Mouse (Mus musculus): Measurements from ENCODE around the gene 4921517D22Rik. TPM values are rescaled to one million over a fixed set of nuclear protein-coding genes. Genes with fewer than 3 reads are reported as not detected.

Gene 4921517D22Rik
- total RNA-seq, 4 experiments from 2014 or later = not detected

DNA sequence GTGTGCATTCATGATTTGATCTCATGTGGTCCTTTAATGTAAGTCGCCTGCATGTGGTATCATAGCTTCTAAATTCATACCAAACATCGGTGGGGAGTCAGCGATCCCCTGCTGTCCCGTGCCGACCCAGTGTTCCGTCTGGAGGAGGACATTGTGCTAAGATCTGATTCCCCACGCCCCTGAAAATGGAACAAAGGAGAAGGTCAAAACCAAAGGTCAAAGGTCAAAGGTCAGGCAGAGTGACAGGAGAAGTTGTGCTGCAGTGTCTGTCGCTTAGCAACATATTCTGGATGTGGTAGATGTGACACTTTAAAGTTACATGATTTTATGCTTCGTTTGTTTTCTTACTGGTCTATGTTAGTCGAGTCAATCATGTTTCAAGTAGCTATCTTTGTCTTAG is 2.4 kb downstream of the 4921517D22Rik start:
- DNase-seq (ENCODE audit: low spot score) = no peak

GRCm38 (mm10) chr13:59690576-59690975 is 3.3 kb downstream of the 4921517D22Rik start:
- DNase-seq (ENCODE audit: low spot score) = no peak

DNA sequence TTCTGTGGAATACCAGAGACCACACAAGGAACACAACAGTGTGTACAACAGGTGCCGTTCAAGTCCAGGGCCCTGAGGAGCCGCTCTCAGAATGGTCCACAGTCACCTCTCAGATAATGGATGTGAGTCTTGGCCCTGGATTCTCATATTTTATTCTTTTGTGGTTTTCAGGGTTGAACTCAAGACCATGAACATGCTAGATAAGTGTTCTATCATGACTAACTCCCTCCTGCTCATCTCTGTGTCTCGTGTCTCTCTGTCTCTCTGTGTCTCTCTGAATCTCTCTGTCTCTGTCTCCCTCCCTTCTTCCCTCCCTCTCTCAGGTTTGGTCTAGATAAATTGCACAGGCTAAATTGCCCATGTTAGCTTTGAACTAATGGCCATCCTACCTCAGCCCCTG is 4.1 kb downstream of the 4921517D22Rik start:
- DNase-seq (ENCODE audit: low spot score) = no peak

GRCm38 (mm10) chr13:59689313-59689712 is 4.6 kb downstream of the 4921517D22Rik start:
- no peak for DNase-seq (ENCODE audit: low spot score)

- DNase-seq (ENCODE audit: low spot score) = peak; percentile 9
Observed at GRCm38 (mm10) chr13:59688338-59688770, 5.6 kb downstream of the 4921517D22Rik start.

- DNase-seq (ENCODE audit: low spot score) = no peak
Observed at GRCm38 (mm10) chr13:59685236-59685635, 8.7 kb downstream of the 4921517D22Rik start.

- no peak for DNase-seq (ENCODE audit: low spot score)
Observed at GRCm38 (mm10) chr13:59682629-59683028, 11.3 kb downstream of the 4921517D22Rik start.

DNA sequence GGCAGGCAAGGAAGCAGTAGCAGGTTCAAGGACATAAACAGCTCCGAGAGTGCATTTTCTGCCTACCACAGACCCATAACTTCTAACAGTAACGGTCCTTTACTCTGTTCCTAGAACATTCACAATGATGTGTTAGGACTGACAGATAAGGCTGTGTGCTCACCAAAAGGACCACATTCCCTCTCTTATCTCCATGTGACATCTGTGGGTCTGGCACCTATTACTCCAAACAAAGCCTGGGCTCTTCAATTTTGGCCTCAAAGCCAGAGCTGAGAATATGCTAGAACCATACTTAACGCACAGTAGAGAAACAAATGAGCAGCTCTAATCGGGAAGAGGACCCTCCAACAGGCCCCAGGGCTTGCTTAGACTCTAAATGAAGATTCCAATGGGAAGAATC is 14.0 kb downstream of the 4921517D22Rik start:
- no peak for DNase-seq (ENCODE audit: low spot score)

GRCm38 (mm10) chr13:59679306-59679705 is 14.6 kb downstream of the 4921517D22Rik start:
- no peak for DNase-seq (ENCODE audit: low spot score)

GRCm38 (mm10) chr13:59676316-59677229 is 17.3 kb downstream of the 4921517D22Rik start:
- no peak for DNase-seq (ENCODE audit: low spot score)

DNA sequence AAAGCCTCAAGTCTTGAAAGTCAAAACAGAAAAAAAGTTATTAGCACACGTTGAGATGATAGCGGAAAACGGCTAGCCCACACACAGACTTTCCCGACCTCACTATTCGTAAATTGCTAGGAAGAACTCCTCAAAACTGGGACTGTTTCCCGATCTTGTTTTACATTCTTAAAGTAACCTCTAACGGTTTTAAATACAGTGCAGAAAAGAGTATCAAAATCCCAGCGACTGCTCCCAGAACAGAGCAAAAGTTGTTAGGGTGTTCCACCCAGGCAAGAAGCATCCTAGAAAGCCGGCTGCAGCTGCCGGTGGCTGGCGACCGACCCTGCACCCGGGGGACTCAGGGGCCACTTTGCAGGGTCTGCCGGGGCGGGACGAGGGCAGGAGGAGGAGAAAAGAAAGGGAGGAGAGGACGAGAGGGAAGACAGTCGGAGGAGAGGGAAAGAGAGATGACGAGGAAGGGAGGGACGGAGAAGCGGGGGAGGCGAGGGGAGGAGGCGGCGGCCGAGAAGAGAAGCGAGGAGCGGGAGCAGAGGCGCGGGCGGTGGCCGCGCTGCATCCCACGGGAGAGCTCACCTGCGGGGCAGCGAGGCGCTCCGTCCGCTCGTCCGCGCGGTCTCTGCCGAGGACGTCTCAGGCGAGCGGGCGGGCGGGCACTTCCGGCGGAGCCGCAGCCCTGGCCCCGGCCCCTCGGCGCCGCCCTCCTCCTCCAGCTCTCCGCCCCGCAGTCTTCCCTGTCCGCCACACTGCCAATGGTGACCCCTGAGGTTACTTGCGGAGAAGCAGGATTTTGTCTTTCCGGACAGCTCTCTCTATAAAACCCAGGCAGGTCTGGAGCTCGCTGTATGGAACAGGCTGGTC is 18.5 kb downstream of the 4921517D22Rik start, which contains the start of gene Golm1:
TSS of gene Golm1 (minus strand) at position 661 of the 861 bp plus-strand sequence.
- DNase-seq (ENCODE audit: low spot score) = peak; percentile 34

DNA sequence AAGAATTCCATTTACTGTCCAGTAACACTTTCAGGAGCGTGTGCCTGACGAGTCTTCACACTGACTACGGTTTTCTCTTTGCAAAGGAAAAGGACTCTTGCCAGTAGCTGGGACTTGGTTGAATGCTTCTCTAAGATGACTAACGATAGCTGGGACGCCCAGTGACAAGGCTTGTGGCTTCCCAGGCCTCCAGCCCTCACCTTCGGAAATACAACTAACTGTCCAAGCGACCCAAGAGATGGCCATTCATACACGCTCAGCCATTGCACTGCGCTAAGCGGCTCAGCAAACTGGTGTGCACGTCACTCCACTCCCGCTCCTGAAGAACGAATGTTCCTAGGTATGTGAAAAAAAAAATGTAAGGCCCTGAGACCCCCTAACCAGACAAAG is 19.2 kb downstream of the 4921517D22Rik start:
- DNase-seq (ENCODE audit: low spot score) = no peak

- DNase-seq (ENCODE audit: low spot score) = no peak
Observed at GRCm38 (mm10) chr13:59674215-59674614, 19.7 kb downstream of the 4921517D22Rik start.

DNA sequence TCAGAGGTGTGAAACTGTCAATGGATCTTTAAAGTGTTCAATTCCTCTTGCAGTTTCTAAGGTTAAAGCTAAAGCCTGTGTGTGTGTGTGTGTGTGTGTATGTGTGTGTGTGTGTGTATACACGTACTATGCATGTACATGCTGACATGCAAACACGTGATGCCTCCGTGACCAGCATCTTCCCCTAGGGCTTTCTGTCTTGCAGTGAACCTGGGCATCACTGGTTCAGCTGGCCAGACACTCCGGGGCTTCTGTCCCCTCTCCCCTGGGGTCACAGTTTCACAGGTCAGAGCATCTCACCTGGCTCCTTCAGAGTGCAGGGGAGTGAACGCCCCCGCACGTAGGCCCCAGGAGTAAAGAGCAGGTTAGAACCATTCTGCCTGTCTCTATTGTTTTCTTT is 20.3 kb downstream of the 4921517D22Rik start:
- DNase-seq (ENCODE audit: low spot score) = no peak

DNA sequence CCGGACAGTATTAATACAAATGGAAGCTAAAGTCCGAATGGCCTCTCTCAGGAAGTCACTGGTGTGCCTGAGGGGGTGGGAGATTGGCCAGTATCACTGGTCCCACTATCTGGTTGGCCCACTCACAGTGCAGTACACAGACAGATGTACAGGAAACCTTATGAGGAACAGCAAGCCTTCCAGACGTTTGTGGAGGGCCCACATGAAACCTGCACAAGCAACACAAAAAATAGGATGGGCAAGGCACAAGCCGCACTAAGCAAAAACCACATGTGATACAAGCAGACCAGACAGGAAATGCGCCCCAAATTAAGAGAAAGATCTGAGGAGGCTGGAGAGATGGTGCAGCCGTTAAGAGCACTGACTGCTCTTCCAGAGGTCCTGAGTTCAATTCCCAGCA is 21.7 kb downstream of the 4921517D22Rik start:
- DNase-seq (ENCODE audit: low spot score) = no peak

DNA sequence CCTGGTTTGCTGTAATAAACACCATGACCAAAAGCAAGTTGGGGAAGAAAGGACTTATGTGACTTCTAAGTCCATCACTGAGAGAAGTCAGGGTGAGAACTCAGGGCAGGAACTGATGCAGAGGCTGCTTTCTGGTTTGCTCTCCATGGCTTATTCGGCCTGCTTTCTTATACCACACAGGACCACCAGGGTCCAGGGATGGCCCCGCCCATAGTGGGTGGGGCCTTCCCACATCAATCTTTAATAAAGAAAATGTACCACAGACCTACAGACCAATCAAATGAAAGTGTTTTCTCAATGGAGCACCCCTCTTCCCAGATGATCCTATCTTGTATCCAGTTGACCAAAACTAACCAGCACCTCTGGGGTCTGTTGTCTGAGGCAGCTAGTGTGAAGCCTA is 22.4 kb downstream of the 4921517D22Rik start:
- no peak for DNase-seq (ENCODE audit: low spot score)

DNA sequence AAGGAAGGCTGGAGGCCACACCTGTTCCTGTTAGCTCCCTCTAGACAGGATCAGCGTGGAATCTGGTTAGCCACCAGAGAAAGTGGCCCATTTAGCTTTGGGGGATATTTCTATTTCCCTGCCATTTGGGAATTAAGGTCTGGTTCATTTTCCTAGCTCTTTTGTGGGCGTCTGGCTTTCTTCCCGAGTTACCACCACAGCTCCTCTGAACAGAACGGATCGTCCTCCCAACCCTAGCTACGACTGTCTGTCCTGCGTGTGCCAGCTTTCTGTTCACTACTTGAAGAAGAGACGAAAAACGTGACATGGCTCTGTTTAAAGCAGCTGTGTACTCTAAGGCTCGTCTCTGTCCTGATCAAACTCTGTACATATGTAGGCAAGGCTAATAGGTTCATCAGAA is 24.0 kb downstream of the 4921517D22Rik start:
- DNase-seq (ENCODE audit: low spot score) = no peak

- DNase-seq (ENCODE audit: low spot score) = peak; percentile 66
Observed at GRCm38 (mm10) chr13:59668501-59669093, 25.3 kb downstream of the 4921517D22Rik start.

DNA sequence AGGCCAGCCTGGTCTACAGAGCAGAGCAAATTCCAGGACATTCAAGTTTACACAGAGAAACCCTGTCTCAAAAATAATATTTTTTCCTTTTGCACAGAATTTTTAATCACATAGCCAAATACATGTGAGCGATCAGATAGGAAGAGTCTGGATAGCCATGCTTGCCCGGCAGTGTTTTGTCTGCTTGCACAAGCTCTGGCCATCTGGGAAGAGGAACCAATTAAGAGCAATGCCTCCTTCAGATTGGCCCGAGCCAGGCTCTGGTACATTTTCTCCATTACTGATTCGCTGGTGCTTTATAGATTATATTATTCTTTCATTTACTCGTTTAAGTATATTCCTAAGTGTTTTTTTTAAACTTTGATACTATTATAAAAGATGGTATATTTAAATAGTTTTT is 26.1 kb downstream of the 4921517D22Rik start:
- DNase-seq (ENCODE audit: low spot score) = no peak

- no peak for DNase-seq (ENCODE audit: low spot score)
Observed at GRCm38 (mm10) chr13:59663939-59664712, 29.8 kb downstream of the 4921517D22Rik start.

- DNase-seq (ENCODE audit: low spot score) = no peak
Observed at GRCm38 (mm10) chr13:59661966-59662365, 31.9 kb downstream of the 4921517D22Rik start.
